Mouse (Mus musculus) cerebellum, adult 2 months (tissue): ENCODE data around the gene Camk1.

ENCODE experiments used
- CTCF ChIP-seq: fragments of 200-500 bp; IDR thresholded peaks from 2 replicates; pipeline ENCODE4 v1.5.1; 2011; ENCODE audit warnings: low read depth, mild to moderate bottlenecking, control low read depth, low read length, moderate library complexity, borderline replicate concordance; ENCODE audit not compliant: insufficient read depth
- POLR2A ChIP-seq: fragments of 200-500 bp; IDR thresholded peaks from 2 replicates; pipeline ENCODE4 v1.6.1; 2011; ENCODE audit warnings: low read length, control low read depth, borderline replicate concordance; ENCODE audit not compliant: insufficient read depth

DNA sequence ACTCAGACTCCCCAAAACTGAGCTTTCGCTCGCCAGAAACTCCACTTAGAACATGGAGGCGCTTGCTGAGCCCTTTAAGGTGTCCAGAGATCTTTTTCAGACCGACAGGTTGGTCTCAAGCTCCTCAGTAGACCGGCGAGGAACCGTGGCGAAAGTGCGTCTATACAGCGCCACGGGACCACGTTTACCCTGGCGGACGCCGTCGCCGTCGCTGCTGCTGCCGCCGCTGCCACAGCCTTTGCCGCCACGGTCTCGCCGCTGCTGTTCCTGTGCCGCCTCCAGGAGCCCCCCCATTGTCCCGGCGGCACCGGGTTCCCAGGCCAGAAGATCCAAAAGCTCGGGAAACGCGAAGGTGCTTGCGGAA lies 36.8 kb downstream of the Camk1 start, which contains the start of gene Brpf1:
- no peak for TF ChIP-seq CTCF
- peak; percentile 66; the same call in 1 of the 2 replicates for TF ChIP-seq POLR2A
